Mouse (Mus musculus) A20 (cell line): Measurements from ENCODE around the gene Dkkl1.
A peak's percentile ranks its signal among the peaks of the same experiment; 100 is the strongest.

Experiments used
- DNase-seq: peaks from one replicate; pipeline ENCODE4 v3.0.0-alpha.2; 2011; ENCODE audit warnings: low read depth, low spot score

Gene Dkkl1

DNA sequence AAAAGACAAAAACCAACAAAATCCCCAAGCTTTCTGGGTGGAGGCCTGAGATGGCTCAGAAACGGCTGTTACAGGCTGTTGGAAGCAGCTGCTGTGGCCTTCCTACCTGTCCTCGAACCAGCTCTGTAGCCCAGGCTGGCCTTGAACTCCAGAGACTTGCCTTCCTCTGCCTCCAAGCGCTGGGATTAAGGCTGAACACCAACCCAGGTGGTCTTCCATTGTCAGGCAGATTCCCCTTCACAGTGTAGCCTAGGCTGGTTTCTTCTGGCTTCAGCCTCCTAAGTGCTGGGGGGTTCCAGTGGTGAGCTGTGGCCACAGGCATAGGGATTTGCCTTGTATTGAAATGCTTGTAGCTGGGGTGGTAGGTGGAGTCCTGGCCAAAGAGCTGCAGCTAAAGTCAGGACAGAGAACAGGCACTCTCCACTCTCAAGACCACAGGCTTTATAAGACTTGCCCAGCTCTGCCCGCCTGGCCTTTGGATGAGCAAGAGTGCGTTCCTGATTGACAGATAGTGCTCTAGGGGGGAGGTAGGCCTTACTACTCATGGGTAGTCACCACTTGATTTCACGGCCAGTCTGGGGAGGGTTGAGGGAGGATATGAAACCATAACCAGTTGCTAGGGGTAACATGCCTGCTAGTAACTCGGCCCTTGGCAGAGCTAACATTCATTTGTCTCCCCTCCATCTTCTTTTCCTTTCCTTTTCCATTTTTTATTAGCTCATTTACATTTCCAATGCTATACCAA is 17.7 kb upstream of the Dkkl1 start:
- peak; percentile 91 for DNase-seq

DNA sequence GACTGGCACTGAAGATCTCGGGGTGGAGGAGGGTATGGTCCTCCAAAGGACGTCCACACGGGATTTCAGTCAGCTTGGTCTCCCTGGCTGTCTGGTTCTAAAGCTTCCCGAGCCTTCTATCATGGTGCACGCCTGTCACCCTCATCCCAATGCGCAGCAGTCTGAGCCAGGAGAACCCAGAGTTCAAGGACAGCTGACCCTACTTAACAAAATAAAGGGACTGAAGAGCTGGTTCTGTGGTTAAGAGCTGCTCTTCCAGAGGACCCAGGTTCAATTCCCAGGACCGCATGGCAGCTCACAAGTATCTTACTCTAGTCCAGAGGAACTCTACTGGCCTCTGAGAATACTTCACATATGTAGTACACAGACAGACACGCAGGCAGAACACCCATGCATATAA is 17.1 kb upstream of the Dkkl1 start:
- no peak for DNase-seq

DNA sequence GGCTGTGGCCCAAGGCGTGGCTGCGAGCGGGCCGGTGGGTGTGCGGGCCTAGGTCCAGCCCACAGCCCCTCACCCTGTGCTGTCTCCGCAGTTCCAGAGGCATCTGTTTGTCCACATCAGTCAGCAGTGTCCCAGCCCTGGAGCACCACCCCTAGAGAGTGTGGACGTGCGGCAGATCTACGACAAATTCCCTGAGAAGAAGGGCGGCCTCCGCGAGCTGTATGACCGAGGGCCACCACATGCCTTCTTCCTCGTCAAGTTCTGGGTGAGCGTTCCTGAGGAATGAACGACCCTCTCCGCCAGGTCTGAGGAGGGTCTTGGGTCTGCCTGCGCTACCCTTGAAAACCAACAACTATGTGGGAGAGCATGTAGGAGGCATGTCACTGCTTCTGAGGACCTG is 16.6 kb upstream of the Dkkl1 start:
- DNase-seq, result no peak

DNA sequence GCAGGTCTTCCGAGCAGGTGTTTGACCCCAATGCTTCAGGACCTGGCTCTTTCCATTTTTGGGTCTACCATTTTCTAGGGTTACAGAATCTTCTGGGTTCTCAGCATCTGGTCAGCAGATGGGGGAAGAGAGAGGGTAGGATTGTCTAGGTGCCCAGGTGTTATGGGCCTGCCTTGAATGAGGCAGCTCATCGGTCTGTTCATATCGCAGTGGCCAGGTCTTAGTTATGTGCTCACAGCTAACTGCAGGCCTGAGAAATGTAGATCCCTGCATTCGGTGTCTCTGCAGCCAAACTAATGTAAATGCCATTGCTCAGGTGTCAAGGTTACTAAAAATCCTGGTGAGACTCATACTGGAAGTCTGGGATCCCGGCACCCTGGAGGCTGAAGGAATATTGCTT is 14.5 kb upstream of the Dkkl1 start:
- DNase-seq, result no peak

DNA sequence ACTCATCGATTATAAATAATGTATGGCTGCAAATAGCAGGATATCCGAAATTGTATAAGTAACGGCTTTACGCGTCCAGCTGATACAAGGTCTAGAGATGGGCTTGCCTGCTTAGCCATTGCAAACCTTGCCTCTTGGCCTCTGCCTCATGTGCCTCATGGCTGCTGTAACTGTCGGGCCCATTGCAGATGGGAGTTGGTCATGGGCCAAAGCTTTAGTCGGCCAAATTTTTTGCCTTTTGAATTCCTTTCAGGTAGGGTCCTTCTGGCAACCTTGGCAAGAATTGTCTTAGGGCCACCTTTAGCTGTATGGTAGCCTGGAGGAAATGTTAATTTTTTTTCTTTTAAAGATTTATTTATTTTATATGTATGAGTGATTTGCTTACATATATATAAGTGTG is 12.9 kb upstream of the Dkkl1 start:
- no peak for DNase-seq

DNA sequence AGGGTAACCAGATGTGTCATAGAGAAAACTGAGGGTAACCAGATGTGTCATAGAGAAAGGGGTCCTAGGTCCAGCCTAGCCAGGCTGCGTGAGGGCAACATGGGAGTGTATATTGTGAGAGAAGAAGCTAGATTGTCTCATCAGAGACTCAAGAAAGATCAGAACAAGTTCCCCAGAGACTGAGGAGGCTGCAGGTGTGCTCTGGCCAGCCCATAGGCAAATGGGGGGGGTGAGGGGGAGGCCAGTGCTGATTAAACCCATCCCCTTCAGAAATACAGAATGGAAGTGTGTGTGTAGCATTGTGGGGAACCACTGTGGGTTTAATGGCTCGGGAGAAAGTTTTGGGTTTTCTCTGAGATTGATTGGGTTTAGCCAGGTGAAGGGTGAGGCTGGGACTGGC is 9.7 kb upstream of the Dkkl1 start:
- DNase-seq, result peak; percentile 88

DNA sequence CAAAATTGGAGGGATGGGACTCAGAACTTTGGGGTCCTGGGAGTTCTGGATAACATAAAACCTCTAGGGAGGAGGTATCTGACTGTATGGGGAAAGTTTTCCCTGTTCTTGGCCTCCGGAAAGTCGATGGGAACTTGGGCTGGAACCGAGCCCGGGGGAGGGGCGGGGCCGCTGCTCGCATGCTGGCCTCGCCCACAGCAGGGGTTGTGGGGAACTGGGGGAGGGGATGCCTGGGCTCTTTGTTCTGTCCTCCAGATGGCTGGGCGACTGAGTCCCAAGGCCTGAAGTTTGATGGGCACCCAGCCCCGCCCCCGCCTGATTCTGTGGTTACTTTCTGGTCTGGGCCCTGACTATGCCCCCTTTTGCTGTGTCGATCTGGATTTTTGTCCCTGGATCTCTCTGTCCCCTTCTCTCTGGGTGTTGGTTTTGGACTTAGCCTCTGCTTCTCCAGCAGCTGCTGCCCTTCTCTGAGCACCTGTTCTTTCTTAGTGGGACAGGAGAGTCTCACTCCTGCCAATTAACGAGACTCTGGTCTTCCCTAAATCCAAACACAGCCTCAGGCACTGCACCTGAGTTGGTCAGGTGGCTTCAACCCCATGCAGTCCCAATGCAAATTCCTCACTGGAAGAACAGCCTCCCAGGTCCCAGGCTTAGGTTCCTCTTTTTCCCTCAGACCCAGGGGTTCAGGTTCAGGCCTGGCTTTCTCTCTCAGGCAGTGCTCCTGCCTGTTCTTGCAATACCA is 4.7 kb upstream of the Dkkl1 start:
- DNase-seq, result no peak

DNA sequence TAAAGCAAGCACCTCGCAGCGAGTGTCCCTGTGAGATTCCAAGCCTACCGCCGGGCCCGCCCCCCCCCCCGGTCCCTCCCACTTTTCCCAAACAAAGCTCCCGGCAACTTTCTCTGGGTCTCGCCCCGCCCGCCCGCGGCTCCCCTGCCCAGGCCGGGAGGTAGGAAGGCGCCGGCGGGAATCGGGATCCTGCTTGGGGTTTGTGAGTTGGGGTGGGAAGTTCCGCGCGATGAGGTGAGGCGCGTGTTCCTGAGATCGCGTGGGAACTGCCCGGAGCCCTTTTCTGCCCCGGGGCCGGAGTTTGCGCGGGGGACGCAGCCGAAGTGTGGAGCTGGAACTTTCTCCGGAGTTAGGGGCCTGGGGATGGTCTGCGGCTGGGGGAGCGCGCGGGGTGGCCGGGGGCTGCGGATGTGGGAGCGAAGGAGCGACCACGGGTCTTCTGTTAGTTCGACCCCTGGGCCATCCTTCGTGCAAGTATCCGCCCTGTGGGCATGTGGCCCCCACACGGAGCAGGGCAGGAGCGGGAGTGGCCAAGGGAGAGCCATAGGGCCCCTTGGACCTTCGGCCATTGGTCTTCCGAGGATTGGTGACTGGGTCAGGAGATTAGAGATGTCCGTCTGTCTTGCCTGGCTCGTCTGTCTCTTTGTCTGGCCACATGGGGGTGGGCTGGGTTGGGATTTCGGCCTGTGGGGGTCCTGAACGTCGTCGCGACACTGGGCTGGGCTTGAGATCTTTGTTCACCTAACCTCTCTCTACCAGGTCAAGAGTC is 3.9 kb upstream of the Dkkl1 start, which contains the start of gene Tead2:
TSS of gene Tead2 (plus strand) at position 81 of the 769 bp plus-strand sequence.
- no peak for DNase-seq

DNA sequence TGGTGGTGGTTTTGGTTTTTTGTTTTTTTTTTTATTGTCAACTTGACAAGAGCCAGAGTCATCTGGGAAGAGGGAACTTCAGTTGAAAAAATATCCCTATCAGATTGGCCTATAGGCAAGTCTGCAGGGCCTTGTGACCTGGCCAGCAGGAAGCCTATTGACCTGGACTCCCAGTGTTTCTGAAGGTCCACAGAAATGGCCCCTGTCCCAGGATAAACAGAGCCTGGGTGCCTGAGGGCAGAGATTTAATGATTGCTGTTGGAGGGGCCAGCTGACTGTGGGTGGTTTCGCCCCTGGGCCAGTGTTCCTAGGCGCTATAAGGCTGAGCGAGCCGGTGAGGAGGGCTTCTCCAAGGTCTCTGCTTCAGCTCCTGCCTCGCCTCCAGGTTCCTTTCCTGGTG is 1.8 kb upstream of the Dkkl1 start:
- no peak for DNase-seq

DNA sequence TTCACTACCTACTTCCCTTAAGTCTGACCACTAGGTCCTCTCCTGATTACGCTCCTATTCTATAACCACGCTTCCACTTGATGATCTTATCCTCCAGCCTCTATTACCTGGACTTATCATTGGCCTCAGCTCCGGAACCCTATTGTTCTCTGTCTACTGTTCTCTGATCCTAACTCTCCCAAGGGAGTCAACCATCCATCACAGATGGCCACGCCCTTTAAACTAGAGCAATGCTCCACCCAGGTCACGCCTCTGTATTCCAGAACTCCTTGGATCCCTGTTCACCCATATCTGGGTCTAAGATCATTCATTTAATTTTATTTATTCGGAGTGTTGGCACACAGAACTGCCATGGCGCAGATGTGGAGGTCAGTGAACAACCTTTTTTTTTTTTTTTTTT is 409 bp upstream of the Dkkl1 start:
- DNase-seq, result peak; percentile 43

DNA sequence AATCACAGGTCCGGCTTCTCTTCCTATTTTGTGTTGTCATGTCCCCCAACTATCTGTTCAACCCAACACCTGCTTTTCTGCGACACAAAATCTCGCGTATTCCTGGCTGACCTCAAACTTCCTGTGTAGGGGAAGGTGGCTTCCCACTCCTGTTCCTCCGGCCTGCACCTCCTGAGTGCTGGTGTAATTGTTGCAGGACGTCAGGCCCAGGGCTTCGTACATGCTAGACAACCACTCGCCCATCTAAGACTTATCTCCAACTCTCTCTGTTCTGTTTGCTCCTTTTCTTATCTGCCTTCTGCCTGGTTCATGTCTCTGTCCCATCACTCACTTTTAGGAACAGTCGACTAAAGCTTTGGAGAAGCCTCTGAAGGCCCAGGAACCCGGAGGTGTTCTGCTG is 877 bp downstream of the Dkkl1 start:
- no peak for DNase-seq

DNA sequence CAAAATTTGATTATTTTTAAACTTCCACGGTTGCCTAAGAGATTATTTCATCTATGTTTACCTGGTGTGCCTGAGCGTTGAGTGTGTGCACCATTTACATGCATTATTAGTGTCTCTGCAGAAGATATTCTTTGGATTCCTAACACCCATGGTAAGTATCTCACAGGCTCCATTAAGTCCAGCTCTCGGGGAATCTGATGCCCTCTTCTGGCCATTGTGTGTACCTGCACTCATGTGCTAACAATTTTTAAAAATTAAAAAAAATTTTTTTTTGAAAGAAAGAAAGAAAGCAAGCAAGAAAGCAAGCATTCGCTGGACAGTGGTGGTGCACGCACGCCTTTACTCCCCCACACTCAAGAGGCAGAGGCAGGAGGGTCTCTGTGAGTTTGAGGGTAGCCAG is 3.7 kb downstream of the Dkkl1 start:
- peak; percentile 36 for DNase-seq

DNA sequence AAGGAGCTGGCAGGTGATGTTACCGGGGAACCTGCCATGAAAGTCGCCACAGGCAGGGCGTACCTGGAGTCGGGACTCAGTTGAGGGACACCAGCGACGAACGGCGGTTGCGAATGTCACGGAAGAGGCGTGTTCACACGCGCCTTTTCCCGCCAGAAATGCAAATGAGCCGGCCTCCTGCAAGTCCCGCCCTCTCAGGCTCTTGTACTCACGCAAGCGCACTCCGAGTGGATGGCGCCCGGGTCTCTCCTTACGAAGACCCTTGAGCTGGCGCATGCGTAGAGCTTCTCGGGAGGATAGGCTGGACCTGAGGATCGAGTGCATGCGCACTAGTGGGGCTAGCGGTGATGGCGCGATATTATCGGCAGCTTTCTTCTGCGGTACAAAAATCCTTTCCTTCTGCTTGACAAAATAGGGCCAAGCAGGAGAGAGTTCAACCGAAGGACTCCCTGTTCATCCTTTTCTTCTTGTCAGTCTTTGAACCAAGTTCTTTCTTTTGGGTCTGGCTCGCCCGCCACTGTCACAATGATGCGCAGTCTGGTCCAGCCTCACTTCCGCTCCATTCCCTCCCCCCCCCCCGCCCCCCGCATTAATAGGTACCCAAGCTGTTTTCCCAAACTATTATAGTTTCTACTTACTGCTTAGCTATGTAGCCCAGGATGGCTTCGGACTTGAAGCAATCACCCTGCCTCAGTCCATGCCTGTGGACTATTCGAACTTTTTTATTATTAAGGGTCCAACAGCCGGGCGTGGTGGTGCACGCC is 7.4 kb downstream of the Dkkl1 start, which contains the start of gene Ccdc155:
TSS of gene Ccdc155 (minus strand) at position 513 of the 764 bp plus-strand sequence.
- peak; percentile 99 for DNase-seq

DNA sequence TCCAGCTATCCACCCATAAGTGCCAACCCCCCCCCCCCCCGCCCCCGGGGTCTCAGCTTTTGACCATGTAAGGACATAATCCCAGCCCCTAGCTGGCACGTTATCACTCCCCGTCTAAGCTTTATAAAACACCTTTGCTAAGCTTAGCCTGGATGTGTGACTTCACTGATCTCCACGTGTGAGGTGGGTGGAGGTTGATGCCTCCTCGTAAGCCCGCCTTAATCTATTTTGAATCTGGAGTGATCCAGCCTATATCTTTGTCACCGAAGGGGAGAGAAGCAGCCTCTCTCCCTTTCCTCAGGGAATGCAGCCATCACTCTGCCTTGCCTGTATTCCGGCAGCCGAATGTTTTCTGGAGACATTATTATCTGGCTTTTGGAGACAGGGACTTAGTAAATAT is 9.3 kb downstream of the Dkkl1 start:
- no peak for DNase-seq

DNA sequence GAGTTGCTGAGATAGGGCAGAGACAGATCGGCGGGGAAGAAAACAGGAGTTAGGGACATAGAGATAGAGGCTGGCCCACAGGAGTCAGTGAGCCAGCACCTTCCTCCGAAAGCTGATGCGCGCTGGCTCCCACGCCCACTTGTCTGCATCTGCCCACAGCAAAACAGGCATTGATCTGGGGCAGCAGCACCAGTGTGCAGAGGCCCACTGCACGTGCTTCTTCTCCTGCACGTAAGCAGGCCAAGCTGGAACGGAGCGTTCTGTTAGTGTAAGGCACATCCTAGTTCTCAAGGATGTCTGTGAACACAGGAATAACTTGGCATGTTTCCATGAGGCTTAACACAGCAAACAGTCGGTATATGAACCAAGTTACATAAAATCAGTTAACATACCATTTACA is 13.0 kb downstream of the Dkkl1 start:
- DNase-seq, result no peak

DNA sequence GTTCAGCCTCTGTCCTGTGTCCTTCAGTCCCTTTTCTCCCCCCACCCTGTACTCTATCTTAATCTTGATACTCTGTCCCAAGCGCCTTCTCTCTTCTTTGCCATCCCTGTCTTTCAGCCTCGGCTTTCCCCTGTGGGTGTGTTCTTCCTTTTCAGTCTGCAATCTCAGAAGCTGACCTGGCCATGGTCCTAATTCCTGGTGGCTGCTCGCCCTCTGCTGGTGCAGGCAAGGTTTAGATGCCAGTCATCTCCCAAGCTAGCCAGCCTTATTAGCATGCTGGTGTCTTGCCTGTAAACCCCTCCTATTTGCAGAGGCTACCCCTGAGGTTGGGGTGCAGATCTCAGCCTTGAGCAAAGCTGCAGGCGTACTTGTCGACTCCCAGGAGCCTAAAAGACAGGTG is 13.5 kb downstream of the Dkkl1 start:
- DNase-seq, result peak; percentile 72

DNA sequence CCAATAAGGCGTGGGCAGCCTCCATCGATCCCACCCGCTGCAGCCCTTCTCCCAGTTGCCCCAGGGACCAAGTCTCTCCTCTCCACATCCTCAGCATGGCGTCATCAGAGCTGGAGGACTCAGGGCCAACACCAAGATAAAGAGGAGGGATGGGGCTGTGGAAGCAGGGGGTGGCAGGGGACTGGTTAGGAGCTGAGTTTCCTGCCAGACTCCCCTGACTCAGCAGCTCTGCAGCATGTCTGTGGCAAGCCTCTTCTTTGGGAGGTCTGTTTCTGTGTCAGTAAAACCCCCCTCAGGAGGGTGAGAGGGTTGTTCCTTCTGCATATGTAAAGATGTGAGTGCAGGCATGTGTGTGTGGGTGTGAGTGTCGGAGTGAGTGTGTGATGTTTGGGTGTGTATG is 15.0 kb downstream of the Dkkl1 start:
- DNase-seq, result no peak

DNA sequence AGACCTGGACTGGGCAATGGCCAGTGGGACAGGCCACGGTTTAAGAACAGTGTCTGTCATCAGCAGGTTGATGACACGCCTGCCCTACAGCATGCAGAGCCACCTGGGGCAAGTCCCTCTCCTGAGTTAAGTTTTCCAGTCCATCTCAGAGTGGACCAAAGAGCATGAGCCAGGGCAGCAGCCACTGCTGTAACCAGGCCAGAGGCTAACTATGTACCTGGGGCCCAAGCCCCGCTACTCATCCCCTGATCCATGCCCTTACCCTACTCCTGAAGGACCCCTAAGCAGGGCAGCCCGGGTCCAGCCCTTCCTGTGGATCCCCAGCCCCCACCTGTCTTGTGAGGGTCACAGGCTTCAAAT is 15.8 kb downstream of the Dkkl1 start:
- no peak for DNase-seq

DNA sequence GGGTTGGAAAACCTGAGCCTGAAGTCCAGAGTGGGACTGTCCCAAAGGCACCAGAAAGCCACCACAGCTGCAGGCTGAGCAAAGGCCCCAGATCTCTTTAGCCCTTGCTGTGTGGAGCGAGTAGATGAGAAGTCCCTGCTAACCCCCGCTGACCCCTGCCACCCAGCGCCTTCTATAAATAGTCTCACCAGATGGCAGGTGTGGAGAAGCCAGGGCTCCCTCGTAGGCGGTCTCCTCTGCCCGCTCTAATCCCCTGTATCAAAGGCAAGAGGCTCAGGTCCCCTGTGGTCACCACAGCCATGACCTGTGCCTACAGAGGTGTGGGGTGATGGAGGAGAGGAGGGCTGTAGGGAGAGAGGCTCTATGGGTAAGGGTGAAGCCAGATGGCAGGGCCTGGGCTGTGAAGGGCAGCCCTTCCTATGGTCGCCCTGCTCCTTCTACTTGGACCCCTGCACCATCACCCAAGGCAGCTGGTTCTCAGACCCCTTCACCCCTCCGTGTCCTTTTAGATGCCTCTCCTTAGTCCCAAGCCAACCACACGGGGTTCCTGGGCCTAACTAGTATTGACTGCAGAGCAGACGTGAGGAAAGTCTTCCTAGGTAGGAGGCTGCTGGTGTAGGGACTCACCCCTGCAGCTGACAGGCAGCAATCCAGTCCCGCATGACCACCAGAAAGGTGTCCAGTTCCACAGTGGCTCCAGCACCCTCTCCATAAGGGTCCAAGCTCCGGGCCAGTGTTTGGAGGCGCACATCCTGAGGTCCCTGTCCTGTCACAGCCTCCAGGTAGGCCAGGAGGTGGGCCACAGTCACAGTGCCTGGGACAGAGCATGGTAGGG is 16.4 kb downstream of the Dkkl1 start:
- no peak for DNase-seq

DNA sequence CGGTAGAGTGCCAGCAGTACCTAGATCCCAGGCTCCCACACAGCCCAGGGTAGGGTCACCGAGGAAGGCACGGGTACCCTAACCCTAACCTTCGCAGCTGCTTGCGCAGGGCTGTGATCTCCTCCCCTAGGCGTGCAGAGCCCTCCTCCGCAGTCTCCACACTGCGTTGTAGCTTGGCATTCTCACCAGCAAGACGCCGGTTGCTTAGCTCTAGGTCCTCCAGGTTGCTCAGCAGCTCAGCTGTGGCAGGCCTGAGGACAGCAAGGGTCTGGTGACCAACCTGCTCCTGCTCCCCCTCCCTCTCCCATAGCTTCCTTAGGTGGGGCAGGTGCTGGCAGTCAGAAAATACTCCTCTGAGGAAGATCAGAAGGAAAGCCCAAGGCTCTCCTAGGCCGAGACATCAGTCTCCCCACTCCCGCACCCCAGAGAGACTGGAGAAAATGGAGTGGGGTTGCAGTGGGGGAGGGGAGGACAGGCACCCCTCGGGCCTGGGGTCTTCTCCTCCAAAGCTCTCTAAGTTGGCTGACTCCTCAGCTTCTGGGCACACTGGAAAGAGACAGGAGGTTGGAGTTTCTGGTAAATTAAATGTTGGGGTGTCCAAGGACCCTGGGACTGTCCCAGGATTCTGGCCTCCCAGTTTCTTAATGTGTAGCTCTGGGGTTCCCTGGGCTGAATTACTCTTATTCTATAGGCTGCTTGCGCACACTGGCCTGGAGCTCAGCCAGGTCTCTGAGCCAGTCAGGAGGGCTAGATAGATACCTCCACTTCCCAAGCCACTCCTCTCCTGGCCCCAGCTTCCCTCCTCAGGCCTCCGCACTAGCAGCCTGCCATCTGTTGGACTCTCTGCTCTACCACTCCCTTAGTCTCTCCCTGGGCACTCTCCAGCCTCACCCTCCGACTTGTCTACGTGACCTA is 17.8 kb downstream of the Dkkl1 start:
- no peak for DNase-seq
